33 mouse cellular contexts compared by ENCODE assay signal in the genomic region with DNA sequence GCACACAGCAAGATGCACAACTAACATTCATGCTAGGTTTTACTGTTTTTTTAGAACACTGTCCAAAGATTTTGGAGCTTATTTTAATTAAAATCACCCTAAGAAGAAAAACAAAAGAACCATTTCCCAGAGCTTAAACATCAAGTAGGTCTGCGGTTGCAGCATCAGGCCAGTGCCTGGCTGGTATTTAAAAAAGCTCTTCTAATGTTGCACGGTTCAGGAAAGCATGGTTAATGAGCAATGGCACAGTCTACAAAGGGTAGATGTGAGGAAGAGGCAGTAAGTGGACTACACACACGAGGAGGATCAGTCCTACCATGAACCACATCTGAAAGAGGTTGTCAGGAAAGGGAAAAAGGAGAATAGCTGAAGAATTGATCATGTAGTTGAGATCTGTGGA.
"Had no signal": no experiment of that assay in that cellular context is flagged by ENCODE, and none has a peak within 500 bp of the region (broad histone marks: within the 10 kb centered on the region; RNA-seq: fewer than 3 reads in every experiment).

No protein-coding gene starts in this region.

- DNase-seq: heart, postnatal 10 days; heart, postnatal 14 days; heart, postnatal 36 days; heart, postnatal 4 days; kidney, adult 11 months; kidney, adult 18-20 months; kidney, adult 8-10 months; kidney, adult 9 months; kidney, postnatal 10 days; kidney, postnatal 14 days; kidney, postnatal 25 days; kidney, postnatal 4 days; layer of hippocampus, adult 9-11 months; layer of hippocampus, postnatal 36 days had no signal

- H3K4me3 ChIP-seq: heart, embryonic 10.5 days; heart, embryonic 12.5 days; heart, embryonic 13.5 days; heart, embryonic 15.5 days; hindbrain, embryonic 10.5 days; hindbrain, embryonic 12.5 days; hindbrain, embryonic 13.5 days; hindbrain, embryonic 15.5 days; intestine, embryonic 15.5 days; kidney, embryonic 15.5 days; layer of hippocampus, adult 2 months; left cerebral cortex, adult 2 months had no signal

- H3K9me3 ChIP-seq: heart, embryonic 10.5 days; heart, embryonic 15.5 days; intestine, embryonic 15.5 days had no signal

- H3K27ac ChIP-seq: heart, embryonic 10.5 days; heart, embryonic 13.5 days; heart, embryonic 15.5 days; hindbrain, embryonic 10.5 days; hindbrain, embryonic 12.5 days; hindbrain, embryonic 13.5 days; hindbrain, embryonic 14.5 days; hindbrain, embryonic 15.5 days; intestine, embryonic 15.5 days; kidney, embryonic 15.5 days; kidney, postnatal 0 days; layer of hippocampus, adult 2 months; left cerebral cortex, adult 2 months had no signal

- ATAC-seq: hindbrain, embryonic 16.5 days; inflammation-experienced regulatory T-cells, adult 6 months; intestine, embryonic 15.5 days; intestine, embryonic 16.5 days; intestine, postnatal 0 days had no signal

- H3K4me1 ChIP-seq: heart, embryonic 10.5 days; hindbrain, embryonic 10.5 days; hindbrain, embryonic 12.5 days; hindbrain, embryonic 13.5 days; intestine, embryonic 15.5 days had no signal

- H3K4me2 ChIP-seq: heart, embryonic 11.5 days; heart, embryonic 12.5 days; heart, embryonic 13.5 days; heart, embryonic 15.5 days; hindbrain, embryonic 12.5 days; hindbrain, embryonic 13.5 days; hindbrain, embryonic 14.5 days; hindbrain, embryonic 15.5 days; intestine, embryonic 15.5 days; kidney, embryonic 15.5 days had no signal

- H3K9ac ChIP-seq: heart, embryonic 12.5 days; heart, embryonic 13.5 days; heart, embryonic 15.5 days; hindbrain, embryonic 12.5 days; hindbrain, embryonic 13.5 days; hindbrain, embryonic 14.5 days; hindbrain, embryonic 15.5 days; intestine, embryonic 15.5 days; kidney, embryonic 15.5 days had no signal

- H3K27me3 ChIP-seq: heart, embryonic 12.5 days; heart, embryonic 13.5 days; heart, embryonic 15.5 days; hindbrain, embryonic 12.5 days; hindbrain, embryonic 13.5 days; hindbrain, embryonic 15.5 days; intestine, embryonic 15.5 days; kidney, embryonic 15.5 days had no signal
